Mouse (Mus musculus) c-Kit-positive CD71-negative TER-119-negative erythroid progenitor cells, embryonic 14.5 days (primary cell): ENCODE data around the gene Ccsap.

Source experiments
- DNase-seq: peaks from one replicate; pipeline ENCODE4 v3.0.0-alpha.2; 2013; ENCODE audit warnings: low read depth

Gene Ccsap

DNA sequence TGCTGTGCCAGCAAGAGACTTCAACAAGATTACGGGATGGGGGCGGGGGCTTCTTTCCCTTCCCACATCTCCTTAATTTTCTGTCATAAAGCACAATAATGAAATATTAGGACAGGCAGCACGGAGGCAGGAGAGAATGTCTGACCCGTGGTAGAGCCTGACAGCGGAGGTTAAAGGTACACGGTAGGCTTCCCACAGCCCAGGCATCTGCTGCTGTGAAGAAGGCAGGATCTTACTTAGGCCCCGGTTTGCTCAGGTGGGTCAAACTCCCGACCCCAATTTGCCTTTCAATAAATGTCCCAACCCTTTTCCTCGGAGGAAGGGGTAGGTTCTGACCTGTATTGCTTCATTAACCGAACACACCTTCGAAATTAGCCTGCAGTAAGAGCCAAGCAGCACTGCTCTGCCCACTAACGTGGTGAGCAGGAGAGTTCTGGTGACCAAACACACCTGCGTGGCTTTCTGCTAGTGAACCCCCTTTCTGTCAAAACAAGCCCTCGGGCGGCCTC is 54.7 kb downstream of the Ccsap start:
- no peak for DNase-seq

DNA sequence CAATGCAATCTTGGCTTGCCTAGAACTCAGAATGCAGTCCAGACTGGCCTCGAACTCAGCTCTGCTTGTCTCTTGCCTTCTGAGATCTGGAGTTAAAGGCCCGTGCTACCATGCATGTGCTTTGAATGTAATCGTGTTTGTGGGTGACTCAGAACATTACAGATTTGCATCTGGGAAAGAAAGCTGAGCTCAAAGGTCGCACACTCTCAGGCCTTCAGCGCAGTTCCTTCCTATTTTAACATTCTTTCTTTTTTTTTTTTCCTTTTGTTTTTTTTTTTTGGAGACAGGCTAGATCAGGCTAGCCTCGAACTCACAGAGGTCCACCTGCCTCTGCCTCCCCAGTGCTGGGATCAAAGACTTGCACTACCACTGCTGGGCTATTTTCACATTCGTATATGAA is 55.4 kb downstream of the Ccsap start:
- DNase-seq = no peak

DNA sequence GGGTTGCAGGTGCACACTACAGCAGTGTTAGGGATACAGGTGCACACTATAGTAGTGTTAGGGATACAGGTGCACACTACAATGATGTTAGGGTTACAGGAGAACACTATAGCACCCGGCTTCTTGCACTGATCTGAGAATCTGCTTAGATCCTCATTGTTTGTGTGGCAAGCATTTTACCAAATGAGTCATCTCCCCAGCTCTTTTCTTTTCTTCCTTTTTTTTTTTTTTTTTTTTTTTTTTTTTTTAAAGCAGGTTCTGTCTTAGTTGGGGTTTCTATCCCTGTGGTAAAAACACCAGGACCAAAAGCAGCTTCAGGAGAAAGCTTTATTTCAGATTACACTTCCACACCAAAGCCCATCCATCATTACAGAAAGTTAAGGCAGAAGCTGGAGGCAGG is 56.4 kb downstream of the Ccsap start:
- no peak for DNase-seq

DNA sequence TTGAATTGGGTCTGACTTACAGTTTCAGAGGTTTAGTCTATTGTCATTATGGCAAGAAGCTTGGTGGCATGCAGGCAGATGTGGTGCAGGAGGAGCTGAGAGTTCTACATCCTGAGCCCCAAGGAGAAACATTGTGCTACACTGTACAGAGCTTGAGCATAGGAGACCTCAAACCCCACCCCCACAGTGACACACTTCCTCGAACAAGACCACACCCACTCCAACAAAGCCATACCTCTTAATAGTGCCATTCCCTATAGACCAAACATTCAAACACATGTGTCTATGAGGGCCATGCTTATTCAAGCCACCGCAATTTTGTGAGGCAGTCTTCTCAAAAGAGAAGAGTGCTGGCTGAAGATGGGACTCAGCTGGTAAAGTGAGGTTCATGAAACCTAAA is 58.5 kb downstream of the Ccsap start:
- DNase-seq = no peak

DNA sequence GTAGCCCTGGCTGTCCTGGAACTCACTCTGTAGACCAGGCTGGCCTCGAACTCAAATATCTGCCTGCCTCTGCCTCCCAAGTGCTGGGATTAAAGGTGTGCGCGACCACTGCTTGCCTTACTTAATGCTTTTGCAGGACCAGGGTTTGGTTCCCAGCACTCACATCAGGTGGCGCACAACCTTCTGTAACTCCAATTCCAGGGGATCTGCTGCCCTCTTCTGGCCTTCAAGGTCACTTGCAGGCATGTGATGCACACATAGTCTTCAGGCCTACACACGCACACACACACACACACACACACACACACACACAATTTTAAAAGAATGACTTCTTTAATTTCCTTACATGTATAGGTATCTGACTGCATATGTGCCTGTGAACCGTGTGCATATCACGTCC is 59.1 kb downstream of the Ccsap start:
- no peak for DNase-seq

DNA sequence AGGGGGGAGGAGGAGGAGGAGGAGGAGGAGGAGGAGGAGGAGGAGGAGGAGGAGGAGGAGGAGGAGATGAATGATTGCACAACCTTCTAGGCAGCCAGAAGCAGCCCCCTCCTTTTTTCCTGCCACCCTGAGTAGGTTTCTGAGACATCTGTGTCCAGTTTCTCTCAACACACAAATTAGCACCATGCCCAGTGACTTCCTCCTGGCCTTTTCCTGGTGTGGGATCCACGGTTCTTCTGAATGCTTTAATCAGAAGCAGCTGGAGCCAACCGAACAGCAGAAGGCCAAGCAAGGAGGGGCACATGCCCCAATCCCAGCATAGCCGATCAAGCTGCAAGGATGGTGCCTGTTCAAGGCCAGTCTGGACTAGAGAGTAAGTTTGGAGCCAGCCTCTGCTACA is 60.1 kb downstream of the Ccsap start:
- no peak for DNase-seq

DNA sequence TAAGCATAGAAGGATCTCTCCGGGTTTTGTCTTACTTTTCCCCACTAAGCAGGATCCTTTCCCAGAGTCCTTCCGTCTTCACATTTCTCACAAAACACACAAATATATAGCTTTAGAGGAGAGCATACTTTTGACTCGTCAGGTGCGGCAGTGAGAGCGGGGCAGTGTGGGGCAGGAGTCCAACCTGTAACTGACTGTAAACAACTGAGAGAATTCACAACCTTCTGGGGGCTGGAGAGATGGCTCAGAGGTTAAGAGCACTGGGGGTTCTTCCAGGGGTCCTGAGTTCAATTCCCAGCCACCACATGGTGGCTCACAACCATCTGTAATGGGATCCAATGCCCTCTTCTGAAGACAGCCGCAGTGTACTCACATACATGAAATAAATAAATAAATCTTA is 60.6 kb downstream of the Ccsap start:
- no peak for DNase-seq

DNA sequence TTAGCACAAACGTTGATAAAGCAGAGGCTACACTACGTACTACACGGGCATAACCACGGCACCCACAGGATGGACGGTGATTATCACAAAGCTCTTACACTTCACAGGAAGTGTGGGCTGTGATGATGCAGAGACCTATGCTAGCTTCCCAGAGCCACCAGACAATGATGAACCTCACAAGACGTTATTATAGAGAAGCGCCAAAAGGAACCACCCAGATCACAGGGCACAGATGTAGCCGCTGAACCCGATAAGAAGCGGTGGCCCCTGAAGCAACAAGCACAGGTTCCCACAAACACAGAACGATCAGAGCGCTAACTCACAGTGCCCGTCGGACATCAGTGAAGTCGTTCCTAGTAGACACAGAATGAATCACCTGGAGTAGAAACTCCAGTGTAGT is 62.1 kb downstream of the Ccsap start:
- no peak for DNase-seq

DNA sequence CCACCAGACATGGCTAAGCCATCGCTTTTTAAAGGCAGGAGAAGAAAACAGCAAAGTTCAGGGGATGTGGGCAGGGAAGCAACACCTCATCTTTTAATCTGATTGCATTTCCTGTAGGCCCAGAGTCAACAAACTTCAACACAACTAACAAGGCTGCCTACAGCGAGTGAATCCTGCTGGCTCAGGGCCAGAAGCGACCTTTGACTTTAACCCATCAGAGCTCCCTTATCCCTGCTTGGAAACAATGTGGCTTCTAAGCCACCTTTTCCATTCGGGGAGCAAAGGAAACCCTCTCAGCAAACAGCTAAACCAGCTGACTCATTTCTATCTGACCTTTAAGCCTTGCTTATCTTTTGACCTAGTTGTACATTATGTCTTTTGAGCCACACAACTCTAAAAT is 63.3 kb downstream of the Ccsap start:
- DNase-seq = no peak

DNA sequence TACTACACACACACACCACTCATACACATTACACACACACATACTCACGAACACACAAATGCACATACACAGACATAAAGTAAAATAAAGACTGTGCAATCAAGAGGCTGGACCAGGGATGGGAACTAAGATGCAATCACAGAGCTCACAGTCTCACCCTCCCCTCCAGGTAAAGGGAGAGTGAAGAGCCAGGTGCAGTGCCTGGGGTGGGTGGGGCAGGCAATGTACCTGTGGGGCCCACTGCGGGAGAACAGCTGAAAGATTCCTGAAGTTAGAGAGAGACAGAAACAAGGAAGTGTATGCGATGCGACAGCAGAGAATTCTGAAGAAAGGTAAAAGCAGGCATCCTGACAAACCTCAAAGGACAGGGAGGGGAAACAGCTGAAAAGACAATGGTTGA is 65.2 kb downstream of the Ccsap start:
- no peak for DNase-seq

DNA sequence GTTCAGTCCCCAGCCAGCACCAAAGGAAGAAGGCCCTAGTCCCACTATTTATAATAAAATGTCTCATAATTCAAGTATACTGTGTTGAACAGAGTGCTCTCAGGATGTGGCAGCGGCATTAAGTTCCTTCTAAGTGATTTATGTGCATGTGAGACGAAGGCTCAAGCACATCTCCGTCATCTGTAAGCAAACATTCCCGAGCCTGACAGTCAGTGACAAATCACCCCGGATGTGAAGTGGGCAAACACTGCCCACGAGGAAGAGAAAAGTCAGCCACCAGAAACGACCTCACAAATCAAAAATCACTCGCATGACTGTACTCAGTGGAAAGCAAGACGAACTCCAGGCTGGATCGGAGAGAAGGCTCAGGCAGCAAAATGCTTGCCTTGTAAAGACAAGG is 66.1 kb downstream of the Ccsap start:
- no peak for DNase-seq

DNA sequence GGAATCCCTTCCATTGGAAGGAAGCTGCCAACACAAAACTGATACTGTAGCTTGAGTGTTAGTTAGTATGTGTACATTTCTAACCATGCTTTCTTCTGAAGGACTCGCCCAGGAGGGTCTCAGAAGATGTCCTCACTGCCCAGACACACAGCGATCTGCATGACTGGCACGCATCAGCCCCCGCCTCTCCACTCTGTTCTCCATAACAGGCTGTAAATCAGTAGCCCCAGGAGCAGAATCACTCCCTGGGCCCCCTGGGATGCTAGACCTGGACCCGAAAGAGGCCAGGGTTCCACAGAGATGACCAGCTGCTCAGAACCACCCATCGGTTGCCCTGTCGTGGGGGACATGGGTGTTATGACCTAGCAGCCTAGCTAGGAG is 68.2 kb downstream of the Ccsap start:
- no peak for DNase-seq

DNA sequence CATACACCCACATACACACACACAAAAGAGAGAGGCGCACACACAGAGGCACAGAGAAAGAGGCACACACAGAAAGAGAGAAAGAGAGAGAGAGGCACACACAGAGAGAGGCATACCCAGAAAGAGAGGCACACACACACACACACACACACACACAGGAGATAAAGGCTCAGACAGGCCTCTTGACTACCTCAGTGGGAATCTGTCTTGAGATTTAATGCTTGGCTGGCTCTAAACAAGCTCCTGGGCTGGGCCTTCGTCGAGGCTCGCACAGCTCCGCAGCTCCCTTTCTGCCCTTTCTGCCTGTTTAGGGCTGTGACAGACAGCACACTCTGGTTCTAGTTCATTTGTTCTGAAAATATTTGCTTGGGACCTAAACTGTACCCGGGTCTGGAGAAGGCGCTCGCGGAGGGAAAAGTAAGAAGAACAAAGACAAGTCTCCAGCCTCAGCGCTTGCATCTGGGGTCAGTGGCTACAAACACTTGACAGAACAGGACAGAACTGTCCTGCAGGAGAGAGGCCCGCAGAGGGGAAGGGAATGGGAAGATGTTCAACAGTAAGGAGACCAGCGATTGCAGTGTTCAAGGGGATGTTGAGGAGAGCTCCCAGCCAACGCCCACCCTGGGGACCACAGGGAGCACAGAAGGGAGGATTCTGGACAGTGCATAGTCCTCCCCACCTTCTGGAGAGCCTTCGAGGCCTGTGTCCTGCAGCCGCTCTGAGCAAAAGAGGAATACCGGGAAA is 68.7 kb downstream of the Ccsap start:
- no peak for DNase-seq
